Mouse (Mus musculus) lung, adult 10 weeks (tissue): Measurements from ENCODE around the gene 1190005I06Rik. TPM values are rescaled to one million over a fixed set of nuclear protein-coding genes. Genes with fewer than 3 reads are reported as not detected.

Experiments
- polyA plus RNA-seq: library from polyadenylated mRNA; stranded (reverse); fragments of 350-450 nt; fragmentation: Illumina TruSeq; extraction: RNeasy Lipid Tissue Mini Kit (QIAGEN cat#74804); gene quantifications from one replicate; pipeline ENCODE4 v1.2.3, GENCODE M21; 2014; ENCODE audit warnings: low read depth, low replicate concordance; ENCODE audit not compliant: insufficient read depth

The 1190005I06Rik gene
- polyA plus RNA-seq: 2.8 TPM

GRCm38 (mm10) chr8:120647532-120647931, at the start of gene 1190005I06Rik:
Gene 1190005I06Rik, minus strand, starts transcription at chr8:120647632.

GRCm38 (mm10) chr8:120668374-120668905, 21.0 kb upstream of the 1190005I06Rik start, which contains the start of gene Emc8:
Gene Emc8, minus strand, starts transcription at chr8:120668573.

GRCm38 (mm10) chr8:120667561-120668373, 20.3 kb upstream of the 1190005I06Rik start, which contains the start of the genes Gm27021 and Cox4i1:
Gene Gm27021, minus strand, starts transcription at chr8:120668079.
Gene Cox4i1, plus strand, starts transcription at chr8:120668222.

GRCm38 (mm10) chr8:120588908-120589771, 58.3 kb downstream of the 1190005I06Rik start, which contains the start of gene Gins2:
Gene Gins2, minus strand, starts transcription at chr8:120589304.

Other genes starting within 250 kb of the 1190005I06Rik start
- 1.2 TPM for gene Gins2, start 58.3 kb downstream of the 1190005I06Rik start, polyA plus RNA-seq
- 0.48 TPM for gene Gm27021, start 20.4 kb upstream of the 1190005I06Rik start, polyA plus RNA-seq
- 876 TPM for gene Cox4i1, start 20.6 kb upstream of the 1190005I06Rik start, polyA plus RNA-seq
- gene Emc8, start 20.9 kb upstream of the 1190005I06Rik start, polyA plus RNA-seq: 46.4 TPM
- 20.2 TPM for gene Irf8, start 88.7 kb upstream of the 1190005I06Rik start, polyA plus RNA-seq